Mouse (Mus musculus) liver, postnatal 0 days (tissue): ENCODE results near the gene Megf9. TPM values are rescaled to one million over a fixed set of nuclear protein-coding genes. Genes with fewer than 3 reads are reported as not detected.

Source experiments
- ATAC-seq: fragments of 200-750 bp; cut with Nextera tagmentation; 2 replicates; pipeline ENCODE4 v1.8.0; 2017; ENCODE audit warnings: mild to moderate bottlenecking, moderate library complexity
- DNase-seq: peaks from one replicate; pipeline ENCODE4 v3.0.0-alpha.2; 2016
- H3K27ac ChIP-seq: fragments of 300-500 bp; sonication (generic); 2 replicates; pipeline ENCODE4 v1.5.1; 2014; ENCODE audit warnings: antibody characterized with exemption, moderate library complexity, mild to moderate bottlenecking, low read depth
- H3K27me3 ChIP-seq: fragments of 300-500 bp; sonication (generic); 2 replicates; pipeline ENCODE4 v1.6.1; 2014; ENCODE audit warnings: low read length, control low read depth, mixed read lengths; ENCODE audit not compliant: insufficient read depth
- H3K36me3 ChIP-seq: fragments of 300-500 bp; sonication (generic); replicated peaks from 2 replicates; pipeline ENCODE4 v1.6.1; 2014; ENCODE audit warnings: mild to moderate bottlenecking, control low read depth, low read length, moderate library complexity, mixed read lengths; ENCODE audit not compliant: insufficient read depth
- H3K4me1 ChIP-seq: fragments of 300-500 bp; sonication (generic); 2 replicates; pipeline ENCODE4 v1.6.1; 2014; ENCODE audit warnings: antibody characterized with exemption, mild to moderate bottlenecking, control low read depth; ENCODE audit not compliant: insufficient read depth
- H3K4me2 ChIP-seq: fragments of 300-500 bp; sonication (generic); 2 replicates; pipeline ENCODE4 v1.6.1; 2014; ENCODE audit warnings: low read depth, mild to moderate bottlenecking, low read length, moderate library complexity, mixed read lengths
- H3K4me3 ChIP-seq: fragments of 300-500 bp; sonication (generic); 2 replicates; pipeline ENCODE4 v1.5.1; 2014; ENCODE audit warnings: low read depth, low read length
- H3K9ac ChIP-seq: fragments of 300-500 bp; sonication (generic); replicated peaks from 2 replicates; pipeline ENCODE4 v1.6.1; 2014; ENCODE audit warnings: mild to moderate bottlenecking, moderate library complexity
- H3K9me3 ChIP-seq: fragments of 300-500 bp; sonication (generic); 2 replicates; pipeline ENCODE4 v1.6.1; 2016; ENCODE audit warnings: mild to moderate bottlenecking, control low read depth, low read length, mixed read lengths
- CTCF ChIP-seq: sonication (generic); IDR thresholded peaks from 2 replicates; pipeline ENCODE4 v1.5.1; 2016; ENCODE audit warnings: antibody characterized with exemption, low read depth
- EP300 ChIP-seq: IDR thresholded peaks from 2 replicates; pipeline ENCODE4 v1.6.1; 2016; ENCODE audit warnings: antibody characterized with exemption, low read depth, mild to moderate bottlenecking
- WGBS: fragments of 180-500 bp; shearing (Covaris S2); extraction: QIAGEN DNeasy Blood & Tissue Kit; methylation state at CpG from one replicate; pipeline ENCODE4 v1.1.7; 2014; ENCODE audit not compliant: insufficient replicate concordance; 5-methylcytosine and 5-hydroxymethylcytosine counted together
- polyA plus RNA-seq: library from polyadenylated mRNA; unstranded; fragments of >200 nt; fragmentation: Nextera tagmentation; extraction: Ambion mirVana; gene quantifications from 2 replicates; pipeline ENCODE4 v1.2.1, GENCODE M21; 2015

Megf9 gene
- polyA plus RNA-seq, 1 experiment from 2014 or later = 9.4 TPM

- no peak for DNase-seq
- peak; percentile 93 for ATAC-seq
These were observed 18.5 kb upstream of the Megf9 start for GRCm38 (mm10) chr4:70553230-70553797.

GRCm38 (mm10) chr4:70552120-70552519 lies 17.3 kb upstream of the Megf9 start:
- H3K36me3 ChIP-seq = no peaks in the 10 kb centered on the region
- WGBS = 69% methylated on average over 4 of the region's 4 CpGs
- no peaks in the 10 kb centered on the region for H3K9me3 ChIP-seq
- no peaks in the 10 kb centered on the region for H3K27me3 ChIP-seq
- H3K4me2 ChIP-seq = no peak overlapping the region
- no peak for ATAC-seq
- TF ChIP-seq CTCF (no peak), EP300 (no peak)
- no peak for DNase-seq
- peaks cover 5% of the 10 kb centered on the region for H3K4me1 ChIP-seq
- H3K4me3 ChIP-seq = no peak overlapping the region
- no peak overlapping the region for H3K9ac ChIP-seq
- H3K27ac ChIP-seq = no peak overlapping the region

More at GRCm38 (mm10) chr4:70553230-70553797, 18.5 kb upstream of the Megf9 start:
- Histone ChIP-seq H3K36me3 (no peaks in the 10 kb centered on the region), H3K4me1 (peaks cover 5% of the 10 kb centered on the region; the same call in 1 of the 2 replicates), H3K27me3 (no peaks in the 10 kb centered on the region), H3K4me3 (no peak overlapping the region), H3K27ac (peak overlapping the region; percentile 77), H3K4me2 (peak overlapping the region; percentile 1; the same call in 1 of the 2 replicates), H3K9me3 (no peaks in the 10 kb centered on the region), H3K9ac (no peak overlapping the region)
- WGBS = 61% methylated on average over 5 of the region's 5 CpGs
- TF ChIP-seq EP300 = peak; percentile 62
- TF ChIP-seq CTCF = no peak

- Histone ChIP-seq H3K9ac (no peak overlapping the region), H3K9me3 (no peaks in the 10 kb centered on the region), H3K4me3 (no peak overlapping the region), H3K4me2 (no peak overlapping the region), H3K4me1 (peaks cover 3% of the 10 kb centered on the region; the same call in 1 of the 2 replicates), H3K27ac (no peak overlapping the region), H3K36me3 (no peaks in the 10 kb centered on the region), H3K27me3 (no peaks in the 10 kb centered on the region)
- no peak for DNase-seq
- TF ChIP-seq EP300 (no peak), CTCF (no peak)
- no peak for ATAC-seq
- WGBS = 74% methylated on average over 8 of the region's 8 CpGs
These were observed 12.8 kb upstream of the Megf9 start for GRCm38 (mm10) chr4:70547411-70548148.

- TF ChIP-seq EP300 (no peak), CTCF (no peak)
- H3K36me3 ChIP-seq = no peaks in the 10 kb centered on the region
- H3K4me1 ChIP-seq = no peaks in the 10 kb centered on the region; the same call in 1 of the 2 replicates
- no peak overlapping the region for H3K4me3 ChIP-seq
- peak overlapping the region; percentile 16; the same call in 1 of the 2 replicates for H3K4me2 ChIP-seq
- ATAC-seq = peak; percentile 48; the same call in 1 of the 2 replicates
- WGBS = 46% methylated on average over 2 of the region's 2 CpGs
- H3K9ac ChIP-seq = no peak overlapping the region
- no peak for DNase-seq
- H3K27ac ChIP-seq = no peak overlapping the region; the same call in none of the 2 replicates
- H3K27me3 ChIP-seq = no peaks in the 10 kb centered on the region
- H3K9me3 ChIP-seq = no peaks in the 10 kb centered on the region
These were observed 11.2 kb upstream of the Megf9 start for GRCm38 (mm10) chr4:70545869-70546542.

- TF ChIP-seq EP300 = no peak
- TF ChIP-seq CTCF = no peak
- Histone ChIP-seq H3K4me3 (no peak overlapping the region), H3K27ac (no peak overlapping the region), H3K9me3 (no peaks in the 10 kb centered on the region), H3K27me3 (no peaks in the 10 kb centered on the region), H3K36me3 (no peaks in the 10 kb centered on the region), H3K4me1 (no peaks in the 10 kb centered on the region; the same call in 1 of the 2 replicates), H3K4me2 (no peak overlapping the region), H3K9ac (no peak overlapping the region)
- 54% methylated on average over 3 of the region's 3 CpGs for WGBS
- ATAC-seq (no peak), DNase-seq (no peak)
These were observed 9.6 kb upstream of the Megf9 start for GRCm38 (mm10) chr4:70544390-70544789.

GRCm38 (mm10) chr4:70542387-70542786 lies 7.6 kb upstream of the Megf9 start:
- no peak for DNase-seq
- no peak for TF ChIP-seq EP300
- TF ChIP-seq CTCF = no peak
- Histone ChIP-seq H3K4me2 (no peak overlapping the region), H3K9ac (no peak overlapping the region), H3K4me3 (no peak overlapping the region), H3K4me1 (no peaks in the 10 kb centered on the region; the same call in 1 of the 2 replicates), H3K9me3 (no peaks in the 10 kb centered on the region), H3K27me3 (no peaks in the 10 kb centered on the region), H3K36me3 (no peaks in the 10 kb centered on the region), H3K27ac (no peak overlapping the region)
- no peak for ATAC-seq
- WGBS = 42% methylated on average over 2 of the region's 2 CpGs
